Mouse (Mus musculus): ENCODE measurements at regions not wholly inside any gene's neighbourhood (a gene's known extent, or its start where the extent isn't known, plus 50 kb on each side); places are given as distances from the start of the nearest gene placed in this dataset.

- Histone ChIP-seq H3K4me1 (ENCODE audit: control insufficient read depth, insufficient read depth, insufficient read length) (no peaks in the 10 kb centered on the region), H3K4me3 (ENCODE audit: extremely low read depth, insufficient read depth, insufficient read length) (no peak overlapping the region), H3K27me3 (ENCODE audit: control insufficient read depth, insufficient read depth, low read length) (no peaks in the 10 kb centered on the region), H3K36me3 (ENCODE audit: control insufficient read depth, insufficient read depth, low read length) (no peaks in the 10 kb centered on the region), H3K27ac (ENCODE audit: insufficient read depth, low read length) (no peak overlapping the region)
- no peak for DNase-seq (ENCODE audit: low read depth in 1 of 2, low spot score in 2 of 2)
- 86% methylated on average over 7 of the region's 7 CpGs for WGBS
- TF ChIP-seq CTCF (IDR thresholded peaks at IDR 0.05; ENCODE audit: extremely low read depth, insufficient read depth, insufficient read length, insufficient replicate concordance) (no peak), POLR2A (IDR thresholded peaks at IDR 0.05; ENCODE audit: low read depth, low read length) (no peak)
These were observed 881.4 kb downstream of the Slc4a3 start for GRCm38 (mm10) chr1:76427439-76427838.

- H3K4me3 ChIP-seq (ENCODE audit: extremely low read depth, insufficient read depth, insufficient read length) = no peak overlapping the region
- WGBS = 87% methylated on average over 6 of the region's 6 CpGs
These were observed 884.1 kb downstream of the Slc4a3 start for GRCm38 (mm10) chr1:76430041-76430610.

GRCm38 (mm10) chr1:76433481-76433941 is 887.4 kb downstream of the Slc4a3 start:
- H3K27me3 ChIP-seq (ENCODE audit: control insufficient read depth, insufficient read depth, low read length) = no peaks in the 10 kb centered on the region
- H3K27ac ChIP-seq (ENCODE audit: insufficient read depth, low read length) = no peak overlapping the region
- no peak for DNase-seq (ENCODE audit: low read depth in 1 of 2, low spot score in 2 of 2)
- TF ChIP-seq POLR2A (IDR thresholded peaks at IDR 0.05; ENCODE audit: low read depth, low read length) = no peak
- TF ChIP-seq CTCF (IDR thresholded peaks at IDR 0.05; ENCODE audit: extremely low read depth, insufficient read depth, insufficient read length, insufficient replicate concordance) = no peak
- H3K4me1 ChIP-seq (ENCODE audit: control insufficient read depth, insufficient read depth, insufficient read length) = no peaks in the 10 kb centered on the region
- no peak overlapping the region for H3K4me3 ChIP-seq (ENCODE audit: extremely low read depth, insufficient read depth, insufficient read length)
- WGBS = 78% methylated on average over 6 of the region's 6 CpGs
- no peaks in the 10 kb centered on the region for H3K36me3 ChIP-seq (ENCODE audit: control insufficient read depth, insufficient read depth, low read length)

More at GRCm38 (mm10) chr1:76430041-76430610, 884.1 kb downstream of the Slc4a3 start:
- TF ChIP-seq POLR2A (IDR thresholded peaks at IDR 0.05; ENCODE audit: low read depth, low read length) (no peak), CTCF (IDR thresholded peaks at IDR 0.05; ENCODE audit: extremely low read depth, insufficient read depth, insufficient read length, insufficient replicate concordance) (no peak)
- Histone ChIP-seq H3K27me3 (ENCODE audit: control insufficient read depth, insufficient read depth, low read length) (no peaks in the 10 kb centered on the region), H3K36me3 (ENCODE audit: control insufficient read depth, insufficient read depth, low read length) (no peaks in the 10 kb centered on the region), H3K27ac (ENCODE audit: insufficient read depth, low read length) (no peak overlapping the region), H3K4me1 (ENCODE audit: control insufficient read depth, insufficient read depth, insufficient read length) (no peaks in the 10 kb centered on the region)
- DNase-seq (ENCODE audit: low read depth in 1 of 2, low spot score in 2 of 2) = no peak

GRCm38 (mm10) chr1:76450539-76451214 is 904.6 kb downstream of the Slc4a3 start:
- H3K4me3 ChIP-seq (ENCODE audit: extremely low read depth, insufficient read depth, insufficient read length) = no peak overlapping the region
- 52% methylated on average over 10 of the region's 10 CpGs for WGBS
- no peaks in the 10 kb centered on the region for H3K4me1 ChIP-seq (ENCODE audit: control insufficient read depth, insufficient read depth, insufficient read length)
- TF ChIP-seq CTCF (IDR thresholded peaks at IDR 0.05; ENCODE audit: extremely low read depth, insufficient read depth, insufficient read length, insufficient replicate concordance) (no peak), POLR2A (IDR thresholded peaks at IDR 0.05; ENCODE audit: low read depth, low read length) (no peak)
- DNase-seq (ENCODE audit: low read depth in 1 of 2, low spot score in 2 of 2) = no peak
- H3K36me3 ChIP-seq (ENCODE audit: control insufficient read depth, insufficient read depth, low read length) = no peaks in the 10 kb centered on the region
- H3K27me3 ChIP-seq (ENCODE audit: control insufficient read depth, insufficient read depth, low read length) = no peaks in the 10 kb centered on the region
- no peak overlapping the region for H3K27ac ChIP-seq (ENCODE audit: insufficient read depth, low read length)

- Histone ChIP-seq H3K4me3 (ENCODE audit: extremely low read depth, insufficient read depth, insufficient read length) (no peak overlapping the region), H3K27ac (ENCODE audit: insufficient read depth, low read length) (no peak overlapping the region), H3K36me3 (ENCODE audit: control insufficient read depth, insufficient read depth, low read length) (no peaks in the 10 kb centered on the region), H3K27me3 (ENCODE audit: control insufficient read depth, insufficient read depth, low read length) (no peaks in the 10 kb centered on the region), H3K4me1 (ENCODE audit: control insufficient read depth, insufficient read depth, insufficient read length) (no peaks in the 10 kb centered on the region)
- 87% methylated on average over 7 of the region's 7 CpGs for WGBS
- no peak for DNase-seq (ENCODE audit: low read depth in 1 of 2, low spot score in 2 of 2)
- no peak for TF ChIP-seq POLR2A (IDR thresholded peaks at IDR 0.05; ENCODE audit: low read depth, low read length)
- TF ChIP-seq CTCF (IDR thresholded peaks at IDR 0.05; ENCODE audit: extremely low read depth, insufficient read depth, insufficient read length, insufficient replicate concordance) = no peak
These were observed 907.2 kb downstream of the Slc4a3 start for GRCm38 (mm10) chr1:76453160-76453710.

GRCm38 (mm10) chr1:76466562-76466961 is 920.5 kb downstream of the Slc4a3 start:
- Histone ChIP-seq H3K27ac (ENCODE audit: insufficient read depth, low read length) (no peak overlapping the region), H3K36me3 (ENCODE audit: control insufficient read depth, insufficient read depth, low read length) (no peaks in the 10 kb centered on the region), H3K4me3 (ENCODE audit: extremely low read depth, insufficient read depth, insufficient read length) (no peak overlapping the region), H3K27me3 (ENCODE audit: control insufficient read depth, insufficient read depth, low read length) (no peaks in the 10 kb centered on the region), H3K4me1 (ENCODE audit: control insufficient read depth, insufficient read depth, insufficient read length) (no peaks in the 10 kb centered on the region)
- no peak for DNase-seq (ENCODE audit: low read depth in 1 of 2, low spot score in 2 of 2)
- no peak for TF ChIP-seq CTCF (IDR thresholded peaks at IDR 0.05; ENCODE audit: extremely low read depth, insufficient read depth, insufficient read length, insufficient replicate concordance)
- TF ChIP-seq POLR2A (IDR thresholded peaks at IDR 0.05; ENCODE audit: low read depth, low read length) = no peak
- WGBS = 88% methylated on average over 2 of the region's 2 CpGs

- no peaks in the 10 kb centered on the region for H3K4me1 ChIP-seq (ENCODE audit: control insufficient read depth, insufficient read depth, insufficient read length)
- TF ChIP-seq POLR2A (IDR thresholded peaks at IDR 0.05; ENCODE audit: low read depth, low read length) (no peak), CTCF (IDR thresholded peaks at IDR 0.05; ENCODE audit: extremely low read depth, insufficient read depth, insufficient read length, insufficient replicate concordance) (no peak)
- no peak overlapping the region for H3K4me3 ChIP-seq (ENCODE audit: extremely low read depth, insufficient read depth, insufficient read length)
- 91% methylated on average over 4 of the region's 4 CpGs for WGBS
- no peaks in the 10 kb centered on the region for H3K36me3 ChIP-seq (ENCODE audit: control insufficient read depth, insufficient read depth, low read length)
- no peak for DNase-seq (ENCODE audit: low read depth in 1 of 2, low spot score in 2 of 2)
- no peak overlapping the region for H3K27ac ChIP-seq (ENCODE audit: insufficient read depth, low read length)
- no peaks in the 10 kb centered on the region for H3K27me3 ChIP-seq (ENCODE audit: control insufficient read depth, insufficient read depth, low read length)
These were observed 938.1 kb downstream of the Slc4a3 start for GRCm38 (mm10) chr1:76484193-76484592.

Measured in spleen, adult 2 months (tissue).